ENCODE assay signal across 14 mouse cellular contexts in genomic region chr10:37190092-37190491, GRCm38 (mm10). TPM values are rescaled to one million over a fixed set of nuclear protein-coding genes. Genes with fewer than 3 reads are reported as not detected.
DNase-seq lines count a peak whose midpoint lies in the region; ATAC-seq lines count a peak whose summit lies in the region.
"Had no signal": no experiment of that assay in that cellular context is flagged by ENCODE, and none has a peak within 500 bp of the region (broad histone marks: within the 10 kb centered on the region; RNA-seq: fewer than 3 reads in every experiment).

No protein-coding gene starts in this region.

- DNase-seq in kidney, adult 9 months, result peak; percentile 6
- DNase-seq in kidney, postnatal 25 days, result no peak
- peak; percentile 21 for DNase-seq in thymus, postnatal 25 days
- DNase-seq in thymus, adult 18-20 months, result no peak
- DNase-seq: cerebellum, adult 8-10 months had no signal

- no peaks in the 10 kb centered on the region for H3K79me2 ChIP-seq in macrophage (ENCODE audit: inconsistent target)

- H3K9ac ChIP-seq in midbrain, embryonic 16.5 days (ENCODE audit: low read depth, low read length), result no peak overlapping the region
- H3K9ac ChIP-seq: kidney, embryonic 15.5 days; limb, embryonic 12.5 days; lung, embryonic 15.5 days had no signal

- no peak overlapping the region for H3K4me2 ChIP-seq in midbrain, embryonic 16.5 days (ENCODE audit: low read length)
- H3K4me2 ChIP-seq: kidney, embryonic 15.5 days; limb, embryonic 12.5 days; lung, embryonic 15.5 days; midbrain, embryonic 11.5 days had no signal

- H3K36me3 ChIP-seq in macrophage (ENCODE audit: inconsistent target), result no peaks in the 10 kb centered on the region
- no peaks in the 10 kb centered on the region for H3K36me3 ChIP-seq in midbrain, embryonic 16.5 days (ENCODE audit: control insufficient read depth, insufficient read depth, low read length)
- H3K36me3 ChIP-seq: kidney, embryonic 15.5 days; limb, embryonic 12.5 days; lung, embryonic 15.5 days had no signal

- H3K27ac ChIP-seq in macrophage, result peak overlapping the region; percentile 92
- no peak overlapping the region for H3K27ac ChIP-seq in midbrain, embryonic 16.5 days (ENCODE audit: low read length)
- H3K27ac ChIP-seq: heart, adult 2 months; hindbrain, postnatal 0 days; kidney, embryonic 15.5 days; limb, embryonic 12.5 days; lung, embryonic 15.5 days had no signal

- H3K27me3 ChIP-seq in midbrain, embryonic 16.5 days (ENCODE audit: control insufficient read depth, insufficient read depth, low read depth, low read length), result no peaks in the 10 kb centered on the region
- H3K27me3 ChIP-seq: kidney, embryonic 15.5 days; limb, embryonic 12.5 days; lung, embryonic 15.5 days had no signal

- ATAC-seq in midbrain, embryonic 16.5 days, result no peak
- no peak for ATAC-seq in megakaryocyte-erythroid progenitor cell, adult 5-6 weeks (replicated peaks; ENCODE audit: low FRiP score, low TSS enrichment, poor library complexity, severe bottlenecking)
- ATAC-seq: hindbrain, postnatal 0 days had no signal

- no peak overlapping the region for H3K4me3 ChIP-seq in macrophage (ENCODE audit: inconsistent target)
- H3K4me3 ChIP-seq in midbrain, embryonic 16.5 days (ENCODE audit: low read depth, low read length), result no peak overlapping the region
- H3K4me3 ChIP-seq: heart, adult 2 months; kidney, embryonic 15.5 days; limb, embryonic 12.5 days; lung, embryonic 15.5 days had no signal

- WGBS in macrophage (ENCODE audit: missing documents), result 0% methylated on average over 6 of the region's 6 CpGs
- 86% methylated on average over 6 of the region's 6 CpGs for WGBS in midbrain, embryonic 16.5 days

- no peaks in the 10 kb centered on the region for H3K9me3 ChIP-seq in midbrain, embryonic 16.5 days (replicated peaks; ENCODE audit: control insufficient read depth, low read length, poor library complexity, severe bottlenecking)
- H3K9me3 ChIP-seq: kidney, embryonic 15.5 days; limb, embryonic 12.5 days; lung, embryonic 15.5 days had no signal

- no peaks in the 10 kb centered on the region for H3K4me1 ChIP-seq in midbrain, embryonic 16.5 days (ENCODE audit: control insufficient read depth, insufficient read depth, low read length)

RNA-seq across cellular contexts. Expression of gene Marcks, which starts 51.4 kb away (rescaled TPM):
- total RNA-seq in macrophage (2018; cell fraction: chromatin; rRNA removed), result 100 to 1,000 TPM in 25 of 26 experiments, 10 to 100 TPM in 1; 69.7 to 324 (median 222) TPM
- 100 to 1,000 TPM; 217 to 702 (median 423) TPM for total RNA-seq in macrophage (2018; cell fraction: cytosol; rRNA removed)
- total RNA-seq in macrophage (2018; cell fraction: nucleus; rRNA removed), result 100 to 1,000 TPM; 328 to 909 (median 702) TPM
- polyA plus RNA-seq in macrophage (2018), result 148 to 286 TPM (median 166 TPM) in 3 replicates
- polyA plus RNA-seq in midbrain, embryonic 16.5 days (2015; fragmentation: Nextera tagmentation; extraction: Ambion mirVana), result 187 and 196 TPM in 2 replicates
- 1.1 and 2.2 TPM in 2 replicates for total RNA-seq in megakaryocyte-erythroid progenitor cell, adult 5-6 weeks (2014; fragmentation: Nextera tagmentation)
- total RNA-seq in megakaryocyte-erythroid progenitor cell, adult 5-6 weeks (2017), result 2.0 and 3.6 TPM in 2 replicates

Comparison
In these comparisons a context has a peak if more than half of its experiments do, and no peak if none do; other contexts are left out.
1. DNase-seq: peak in kidney, adult 9 months (single experiment) and thymus, postnatal 25 days (single experiment); none in kidney, postnatal 25 days (0 of 2) and thymus, adult 18-20 months (0 of 2).